Mouse (Mus musculus) frontal cortex, postnatal 14 days (tissue): ENCODE results near the gene Clasp1.

ENCODE experiments used
- DNase-seq, 2 experiments: peaks; one replicate each; pipeline ENCODE4 v3.0.0; 2022; ENCODE audit warnings: low spot score in 2 of 2

The Clasp1 gene

DNA sequence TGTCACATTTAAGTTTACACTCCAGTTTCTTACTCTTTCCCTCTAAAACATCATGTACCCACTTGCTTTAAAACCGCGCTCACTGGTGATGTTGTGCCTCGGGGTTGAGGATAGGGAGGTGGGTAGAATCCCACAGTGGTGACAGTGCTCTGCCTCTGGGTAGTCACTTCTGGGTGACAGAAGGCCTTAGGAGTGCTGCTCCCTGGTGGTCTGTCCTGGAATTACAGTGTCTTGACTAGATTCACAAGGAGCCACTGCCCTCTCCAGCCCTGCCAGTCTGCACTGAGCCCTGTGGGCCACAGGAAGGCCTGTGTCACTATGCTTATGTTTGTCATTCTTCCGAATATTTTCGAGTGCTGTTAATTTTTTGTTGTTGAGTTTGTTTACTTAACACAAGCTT is 109.5 kb downstream of the Clasp1 start:
- DNase-seq: peak; percentile 45 to 76

DNA sequence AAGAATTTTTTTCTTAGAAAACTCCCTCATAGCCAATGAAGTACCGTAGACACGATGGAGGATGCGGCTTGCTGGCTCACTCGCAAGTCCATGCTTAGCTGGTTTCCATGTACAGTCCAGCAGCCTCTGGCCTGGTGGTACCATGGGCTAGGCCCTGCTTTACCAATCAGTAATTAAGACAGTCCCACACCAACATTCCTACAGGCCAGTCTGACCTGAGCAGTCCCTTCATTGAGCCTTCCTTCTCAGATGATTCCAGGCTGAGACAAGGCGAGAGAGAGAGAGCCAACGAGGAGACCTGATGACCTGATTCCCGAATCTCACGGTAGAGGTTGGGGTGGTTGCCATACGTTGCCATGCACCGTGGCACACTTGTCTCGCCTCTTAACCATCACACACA is 111.7 kb downstream of the Clasp1 start:
- no peak for DNase-seq

- DNase-seq: no peak
These were observed 112.8 kb downstream of the Clasp1 start for GRCm38 (mm10) chr1:118501691-118502090.

- DNase-seq: no peak
These were observed 116.9 kb downstream of the Clasp1 start for GRCm38 (mm10) chr1:118505746-118506145.

DNA sequence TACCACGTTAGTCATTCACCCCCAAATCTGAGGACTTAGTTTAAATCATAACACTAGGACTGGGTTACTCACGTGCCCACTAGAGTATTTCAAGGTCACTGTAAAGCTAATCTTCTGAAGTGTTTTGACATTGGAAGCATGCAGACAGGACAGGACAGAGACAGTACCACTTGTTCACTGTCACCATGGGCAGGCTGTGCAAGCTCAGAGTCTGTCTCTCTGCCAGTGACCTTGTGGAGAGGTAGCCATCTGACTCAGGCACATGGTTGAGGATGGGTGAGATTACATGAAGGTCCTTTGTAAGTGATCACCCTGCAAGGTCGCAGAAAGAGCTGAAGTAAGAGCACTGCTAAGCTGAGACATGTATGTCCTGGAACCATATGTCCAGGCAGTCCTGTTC is 122.1 kb downstream of the Clasp1 start:
- no peak for DNase-seq

DNA sequence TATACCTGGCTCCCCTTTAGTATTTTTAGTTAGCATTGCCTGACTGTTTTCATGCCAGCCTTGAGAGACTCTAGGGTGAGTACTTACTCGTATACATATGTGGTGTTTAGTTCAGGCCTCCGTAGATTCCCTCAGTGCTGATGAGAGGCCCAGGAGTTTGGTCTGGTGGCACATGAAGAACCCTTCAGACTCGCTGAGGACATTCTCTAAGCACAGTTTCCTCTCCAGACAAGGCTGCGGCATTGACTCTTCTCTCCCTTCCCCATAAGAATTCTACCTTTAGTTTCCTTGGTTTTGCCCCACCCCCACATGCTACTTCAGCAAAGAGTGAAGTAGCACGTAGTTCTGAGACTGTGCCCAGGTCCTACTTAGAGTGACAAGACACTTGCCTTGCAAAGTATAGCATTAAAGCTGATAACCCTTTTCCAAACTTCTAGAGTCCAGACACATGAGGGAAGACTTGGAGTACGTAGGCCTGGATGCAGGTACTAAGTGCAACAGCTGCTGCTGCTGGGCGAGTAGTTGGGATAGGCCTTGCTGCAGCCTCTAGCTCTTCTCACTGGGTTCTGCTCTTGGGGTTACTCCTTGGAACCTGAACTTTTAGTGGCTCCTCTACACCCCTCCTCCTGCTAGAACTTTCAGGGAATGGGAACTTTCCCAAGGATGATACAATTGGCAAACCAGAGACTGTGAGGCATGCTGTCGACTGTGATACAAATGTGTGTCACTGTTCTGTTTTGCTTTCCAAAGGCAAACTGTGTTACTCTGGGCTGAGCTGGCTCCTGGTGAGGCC is 123.1 kb downstream of the Clasp1 start:
- DNase-seq: no peak

GRCm38 (mm10) chr1:118516256-118516655 is 127.4 kb downstream of the Clasp1 start:
- no peak for DNase-seq

- DNase-seq: no peak
These were observed 134.3 kb downstream of the Clasp1 start for GRCm38 (mm10) chr1:118523161-118523560.

- no peak for DNase-seq
These were observed 136.5 kb downstream of the Clasp1 start for GRCm38 (mm10) chr1:118525336-118525735.

- DNase-seq: no peak
These were observed 140.4 kb downstream of the Clasp1 start for GRCm38 (mm10) chr1:118529213-118529612.

GRCm38 (mm10) chr1:118531259-118531658 is 142.4 kb downstream of the Clasp1 start:
- DNase-seq: no peak

DNA sequence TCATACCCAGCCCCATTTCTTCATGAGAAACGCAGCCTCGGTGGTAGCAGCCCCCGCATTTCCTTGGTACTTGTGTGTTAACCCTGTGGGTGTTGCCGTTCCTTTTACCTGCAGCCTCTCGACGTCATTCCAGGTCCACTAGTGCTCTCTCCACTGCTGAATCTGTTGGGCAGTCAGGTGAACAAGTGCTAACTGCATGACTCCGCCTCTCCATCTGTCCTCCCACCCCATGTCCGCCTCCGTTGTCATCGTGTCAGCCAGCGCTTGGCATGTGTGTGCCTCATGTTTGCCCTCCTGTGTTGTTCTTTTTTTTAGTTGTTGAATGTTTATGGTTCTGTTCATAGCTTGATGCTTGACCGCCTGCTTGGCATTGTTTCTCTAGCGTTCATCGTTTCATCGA is 147.2 kb downstream of the Clasp1 start:
- no peak for DNase-seq

- DNase-seq: no peak
These were observed 150.2 kb downstream of the Clasp1 start for GRCm38 (mm10) chr1:118539046-118539445.

DNA sequence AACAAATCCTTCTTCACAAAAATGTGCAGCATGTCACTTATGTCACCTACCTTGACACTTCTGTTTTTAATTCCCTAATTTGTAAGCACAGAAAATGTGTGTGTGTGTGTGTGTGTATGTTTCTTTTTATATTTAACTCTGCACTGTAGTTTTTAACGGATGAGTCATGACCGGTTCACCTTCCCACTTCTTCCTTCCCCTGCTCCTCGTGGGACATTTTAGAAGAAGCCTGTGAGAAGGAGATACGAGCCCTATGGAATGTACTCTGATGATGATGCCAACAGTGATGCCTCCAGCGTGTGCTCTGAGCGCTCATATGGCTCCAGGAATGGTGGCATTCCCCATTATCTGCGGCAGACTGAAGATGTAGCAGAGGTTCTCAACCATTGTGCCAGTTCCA is 154.0 kb downstream of the Clasp1 start:
- DNase-seq: no peak

- DNase-seq: no peak
These were observed 159.9 kb downstream of the Clasp1 start for GRCm38 (mm10) chr1:118548769-118549168.

GRCm38 (mm10) chr1:118551152-118551551 is 162.3 kb downstream of the Clasp1 start:
- DNase-seq: no peak

GRCm38 (mm10) chr1:118552071-118552470 is 163.2 kb downstream of the Clasp1 start:
- DNase-seq: no peak

DNA sequence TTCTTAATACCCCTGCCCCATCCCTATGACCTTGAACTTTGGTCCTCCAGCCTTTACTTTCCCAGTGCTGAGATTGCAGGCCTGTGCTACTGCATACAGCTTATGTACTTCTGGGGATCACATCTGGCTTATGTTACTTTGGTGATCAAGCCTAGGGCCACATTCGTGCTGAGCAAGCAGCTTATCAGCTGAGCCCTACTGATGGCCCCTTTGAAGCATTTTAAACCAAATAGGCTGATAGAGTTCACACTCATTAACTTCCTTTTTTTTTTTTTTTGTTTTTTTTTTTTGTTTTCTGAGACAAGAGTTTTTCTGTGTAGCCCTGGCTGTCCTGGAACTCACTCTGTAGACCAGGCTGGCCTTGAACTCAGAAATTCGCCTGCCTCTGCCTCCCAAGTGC is 164.2 kb downstream of the Clasp1 start:
- DNase-seq: no peak

DNA sequence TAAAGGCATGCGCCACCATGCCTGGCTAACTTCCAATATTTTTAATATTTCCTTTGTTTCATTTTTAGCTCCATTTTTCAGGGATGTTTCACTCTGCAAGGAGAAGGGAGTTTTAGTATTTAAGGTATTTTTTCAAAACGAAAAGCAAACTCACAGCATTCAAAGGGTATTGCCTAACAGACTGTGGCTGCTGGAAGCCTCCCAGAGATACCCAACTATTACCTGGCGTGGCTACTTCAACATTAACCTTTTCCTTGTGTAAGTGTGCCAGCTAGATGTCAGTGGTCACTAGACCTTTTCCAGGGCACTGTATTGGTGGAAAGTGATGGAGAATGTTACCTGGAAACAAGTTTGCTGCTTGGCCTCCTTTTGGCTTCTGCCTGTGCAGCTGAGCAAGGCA is 164.6 kb downstream of the Clasp1 start:
- DNase-seq: no peak

DNA sequence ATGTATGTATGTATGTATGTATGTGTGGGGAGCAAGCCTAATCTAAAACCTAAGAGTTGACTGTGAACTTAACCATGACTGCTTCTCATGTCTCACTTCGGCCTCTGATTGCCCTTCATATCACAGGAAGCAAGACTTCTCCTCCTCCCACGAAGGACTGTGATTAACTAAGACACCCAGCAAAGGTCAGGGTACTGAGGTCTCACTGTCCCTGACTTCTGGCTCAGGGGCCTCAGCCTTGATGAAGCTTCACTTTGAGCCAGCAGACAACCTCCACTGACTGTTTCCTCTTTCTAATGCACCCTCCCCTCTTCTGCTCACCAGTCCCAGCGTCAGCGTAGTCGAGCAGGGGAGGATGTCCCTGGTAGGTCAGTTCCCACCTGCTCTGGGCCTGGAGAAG is 166.1 kb downstream of the Clasp1 start:
- no peak for DNase-seq

GRCm38 (mm10) chr1:118559716-118560115 is 170.9 kb downstream of the Clasp1 start:
- no peak for DNase-seq

GRCm38 (mm10) chr1:118564561-118564960 is 175.7 kb downstream of the Clasp1 start:
- DNase-seq: no peak

DNA sequence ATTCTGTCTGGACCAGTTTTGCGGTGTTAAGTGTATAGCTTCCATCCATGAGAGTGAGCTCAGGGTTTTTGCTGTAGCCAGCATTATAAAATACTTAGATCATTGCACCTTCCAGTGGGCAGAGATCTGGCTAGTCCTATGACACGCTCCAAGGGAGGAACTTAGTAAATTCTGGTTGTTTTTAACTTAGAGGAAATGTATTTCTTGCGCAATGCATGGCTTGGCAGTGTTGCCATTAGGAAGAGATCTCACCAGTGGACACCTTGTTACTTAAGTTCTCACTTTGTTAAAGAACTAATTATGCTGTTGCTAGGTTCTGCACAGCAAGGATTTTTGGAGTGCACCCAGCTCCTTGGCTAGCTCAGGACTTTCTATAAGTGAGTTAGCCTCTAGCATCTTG is 178.8 kb downstream of the Clasp1 start:
- no peak for DNase-seq

GRCm38 (mm10) chr1:118580174-118580702 is 191.4 kb downstream of the Clasp1 start:
- DNase-seq: no peak
